Mouse (Mus musculus) brain, embryonic 14.5 days (tissue): ENCODE measurements at regions not wholly inside any gene's neighbourhood (a gene's known extent, or its start where the extent isn't known, plus 50 kb on each side); places are given as distances from the start of the nearest gene placed in this dataset.

Source experiments
- DNase-seq: peaks from one replicate; pipeline ENCODE4 v3.0.0-alpha.2; 2011; ENCODE audit warnings: low read depth
- CTCF ChIP-seq: fragments of 200-500 bp; IDR thresholded peaks from 2 replicates; pipeline ENCODE4 v1.5.1; 2012; ENCODE audit warnings: inconsistent platforms, mild to moderate bottlenecking, moderate library complexity, borderline replicate concordance; ENCODE audit not compliant: insufficient read depth, insufficient read length; ENCODE audit errors: extremely low read depth
- POLR2A ChIP-seq: fragments of 200-500 bp; IDR thresholded peaks from 2 replicates; pipeline ENCODE4 v1.6.1; 2012; ENCODE audit warnings: mild to moderate bottlenecking, inconsistent platforms, borderline replicate concordance; ENCODE audit not compliant: poor library complexity, insufficient read depth, insufficient read length, severe bottlenecking; ENCODE audit errors: extremely low read depth

DNA sequence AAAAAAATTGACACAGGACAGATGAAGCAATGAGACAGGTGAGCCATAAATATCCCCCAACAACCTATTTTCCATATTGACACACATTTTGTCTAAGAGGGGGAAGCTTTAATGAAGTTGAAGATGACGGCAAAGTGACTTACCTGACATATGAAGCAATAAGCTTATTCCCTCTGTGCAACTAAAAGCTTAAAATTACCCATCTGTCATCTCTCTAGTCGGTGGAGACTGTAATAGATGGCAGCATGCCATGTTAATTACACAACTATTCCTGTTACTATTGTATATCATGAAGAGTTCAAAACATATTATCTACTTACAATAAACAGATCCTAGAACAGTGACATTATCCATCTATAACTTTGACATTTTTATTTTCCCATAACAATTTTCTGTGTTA lies 818.0 kb downstream of the Sis start:
- TF ChIP-seq CTCF (no peak), POLR2A (no peak)
- DNase-seq: peak; percentile 58
